Mouse (Mus musculus): ENCODE data around the gene Gab2. TPM values are rescaled to one million over a fixed set of nuclear protein-coding genes. Genes with fewer than 3 reads are reported as not detected.

Gab2 gene
- total RNA-seq, 1 experiment from 2014 or later, result 36.3 TPM

GRCm38 (mm10) chr7:97094241-97094640 lies 12.9 kb downstream of the Gab2 start:
- ATAC-seq (ENCODE audit: extremely low read depth, insufficient number of reproducible peaks, low FRiP score, poor library complexity, severe bottlenecking), result peak; percentile 71; the same call in 1 of the 2 replicates

DNA sequence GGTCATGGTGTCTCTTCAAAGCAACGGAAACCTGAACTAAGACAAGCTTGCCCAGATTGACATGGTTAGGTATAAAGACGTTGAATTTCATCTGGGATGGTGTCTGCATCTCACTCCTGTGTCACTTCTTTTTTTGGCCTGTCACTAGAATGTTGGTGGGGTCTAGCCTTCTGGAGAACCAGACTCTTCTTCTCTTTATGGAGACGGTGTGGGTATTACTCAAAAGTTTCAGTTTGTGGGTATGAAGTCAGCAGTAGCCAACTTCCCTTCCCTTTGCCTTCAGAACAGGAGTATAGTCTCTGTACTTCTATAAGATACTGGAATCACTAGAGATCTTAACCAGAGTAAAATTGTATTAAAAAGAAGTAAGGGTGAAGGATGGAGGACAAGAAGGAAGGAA lies 26.7 kb downstream of the Gab2 start:
- ATAC-seq (ENCODE audit: extremely low read depth, insufficient number of reproducible peaks, low FRiP score, poor library complexity, severe bottlenecking), result no peak

GRCm38 (mm10) chr7:97128949-97129348 lies 47.6 kb downstream of the Gab2 start:
- ATAC-seq (ENCODE audit: extremely low read depth, insufficient number of reproducible peaks, low FRiP score, poor library complexity, severe bottlenecking), result no peak

DNA sequence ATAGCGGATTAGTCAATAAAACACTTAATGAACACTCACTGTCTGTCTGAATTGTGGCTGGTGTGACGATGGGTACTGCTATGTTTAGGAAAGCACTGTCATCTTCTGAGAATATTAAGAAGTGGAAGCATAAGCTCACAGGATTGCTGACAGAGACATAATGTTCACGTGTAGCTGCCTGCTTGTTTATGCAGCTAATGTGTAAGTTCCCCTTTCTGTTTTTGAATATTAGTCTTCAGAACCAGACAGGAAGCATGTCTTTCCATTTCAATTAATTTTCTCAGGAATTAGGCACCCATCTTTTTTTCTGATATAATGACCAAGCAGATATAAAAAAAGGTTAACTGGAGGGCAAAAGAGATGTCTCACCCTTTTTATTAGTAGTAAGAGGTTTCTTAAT lies 55.1 kb downstream of the Gab2 start:
- peak; percentile 39; the same call in 1 of the 2 replicates for ATAC-seq (ENCODE audit: extremely low read depth, insufficient number of reproducible peaks, low FRiP score, poor library complexity, severe bottlenecking)

DNA sequence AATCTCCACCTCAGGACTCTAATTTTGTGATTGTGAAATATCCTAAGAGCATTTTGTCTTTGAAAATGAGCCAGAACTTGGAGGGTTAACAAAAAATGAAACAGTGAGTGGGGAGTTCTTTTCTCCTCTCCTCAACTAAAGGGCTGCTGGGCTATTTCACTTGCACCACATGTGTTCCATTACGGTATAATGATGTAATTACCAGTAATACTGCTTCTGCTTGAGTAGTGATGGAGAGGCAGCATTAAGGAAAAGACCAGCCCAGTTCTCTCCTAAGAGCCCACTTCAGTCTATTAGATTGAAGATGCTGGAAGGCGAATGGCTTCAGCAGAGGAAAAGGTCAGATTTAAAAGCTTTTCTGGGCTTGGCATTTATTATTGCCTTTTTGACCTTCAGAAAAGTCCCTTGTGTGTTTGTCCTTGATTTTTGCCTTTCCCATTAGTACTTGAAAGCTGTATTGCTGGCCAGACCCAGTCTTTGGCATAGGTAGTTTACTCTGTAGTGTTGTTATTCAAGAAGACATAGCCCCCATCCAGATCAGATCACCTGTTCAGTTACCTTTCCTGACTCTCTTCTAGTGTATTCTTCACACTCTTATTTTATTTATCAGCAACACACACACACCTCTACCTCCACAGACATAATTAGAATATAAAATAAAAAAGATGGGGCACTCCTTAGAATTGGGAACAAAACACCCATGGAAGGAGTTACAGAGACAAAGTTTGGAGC lies 69.9 kb downstream of the Gab2 start:
- ATAC-seq (ENCODE audit: extremely low read depth, insufficient number of reproducible peaks, low FRiP score, poor library complexity, severe bottlenecking), result no peak

- no peak for ATAC-seq (ENCODE audit: extremely low read depth, insufficient number of reproducible peaks, low FRiP score, poor library complexity, severe bottlenecking)
Measured at GRCm38 (mm10) chr7:97154756-97155487, 73.5 kb downstream of the Gab2 start.

- peak; percentile 58; the same call in 1 of the 2 replicates for ATAC-seq (ENCODE audit: extremely low read depth, insufficient number of reproducible peaks, low FRiP score, poor library complexity, severe bottlenecking)
Measured at GRCm38 (mm10) chr7:97164261-97164660, 82.9 kb downstream of the Gab2 start.

DNA sequence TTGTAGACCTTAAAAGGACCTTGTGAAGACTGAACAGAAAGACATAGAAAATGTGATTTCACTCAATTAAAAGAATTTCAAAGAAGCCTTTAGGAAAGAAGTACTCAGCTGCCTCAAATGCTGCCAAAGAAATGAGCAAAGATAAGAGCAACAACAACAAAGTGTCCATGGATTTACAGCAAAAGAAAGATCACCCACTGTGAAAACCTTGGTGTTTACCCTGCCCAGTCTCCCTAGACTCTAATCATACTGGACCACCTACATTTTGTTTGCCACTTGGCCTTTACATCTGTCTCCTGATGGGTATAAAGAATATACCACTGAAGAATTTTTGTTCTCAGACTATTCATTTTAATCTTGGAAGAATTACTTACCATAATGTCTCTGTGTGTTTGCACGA lies 89.7 kb downstream of the Gab2 start:
- ATAC-seq (ENCODE audit: extremely low read depth, insufficient number of reproducible peaks, low FRiP score, poor library complexity, severe bottlenecking), result no peak

DNA sequence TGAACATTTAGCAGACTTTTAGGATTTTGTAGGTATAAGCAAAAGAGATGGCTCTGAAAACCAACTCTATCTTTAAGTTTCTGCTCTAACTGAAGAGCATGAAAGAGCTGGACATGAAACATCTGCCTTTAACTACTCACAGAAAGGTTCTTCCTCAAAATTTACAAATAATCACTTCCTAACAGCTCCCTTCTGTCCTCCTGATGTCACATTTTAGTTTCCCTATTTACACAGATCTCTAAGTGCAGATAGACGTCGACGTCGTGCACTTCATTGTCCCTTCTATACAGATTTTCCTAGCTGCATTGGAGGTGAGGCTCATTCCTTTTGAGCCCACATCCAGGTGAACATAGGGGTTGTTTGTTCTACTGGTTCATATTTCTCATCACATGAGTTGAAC lies 90.3 kb downstream of the Gab2 start:
- ATAC-seq (ENCODE audit: extremely low read depth, insufficient number of reproducible peaks, low FRiP score, poor library complexity, severe bottlenecking), result peak; percentile 39; the same call in 1 of the 2 replicates

- no peak for ATAC-seq (ENCODE audit: extremely low read depth, insufficient number of reproducible peaks, low FRiP score, poor library complexity, severe bottlenecking)
Measured at GRCm38 (mm10) chr7:97172126-97172525, 90.7 kb downstream of the Gab2 start.

GRCm38 (mm10) chr7:97181931-97182330 lies 100.5 kb downstream of the Gab2 start:
- no peak for ATAC-seq (ENCODE audit: extremely low read depth, insufficient number of reproducible peaks, low FRiP score, poor library complexity, severe bottlenecking)

GRCm38 (mm10) chr7:97183426-97183825 lies 102.0 kb downstream of the Gab2 start:
- ATAC-seq (ENCODE audit: extremely low read depth, insufficient number of reproducible peaks, low FRiP score, poor library complexity, severe bottlenecking), result no peak

GRCm38 (mm10) chr7:97184005-97184404 lies 102.6 kb downstream of the Gab2 start:
- no peak for ATAC-seq (ENCODE audit: extremely low read depth, insufficient number of reproducible peaks, low FRiP score, poor library complexity, severe bottlenecking)

GRCm38 (mm10) chr7:97187387-97188081 lies 106.1 kb downstream of the Gab2 start:
- ATAC-seq (ENCODE audit: extremely low read depth, insufficient number of reproducible peaks, low FRiP score, poor library complexity, severe bottlenecking), result no peak

DNA sequence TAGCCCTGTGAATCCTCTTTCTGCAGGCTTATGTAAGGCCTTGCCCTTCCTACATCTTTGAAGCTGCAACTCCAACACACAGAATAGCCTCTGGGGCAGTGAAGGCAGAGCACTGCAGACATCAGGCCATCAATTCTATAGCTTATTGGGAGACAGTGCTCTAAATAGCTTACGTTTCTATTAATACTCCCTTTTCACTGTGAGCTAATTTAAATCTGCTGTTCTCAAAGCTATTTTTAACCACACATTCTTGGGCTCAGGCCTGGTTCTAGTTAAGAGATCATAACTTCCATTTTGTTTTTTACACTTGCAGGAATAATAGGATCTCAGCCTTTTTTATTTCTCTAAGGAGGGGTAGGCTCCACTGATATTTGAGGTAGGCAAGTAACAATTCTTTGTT lies 107.7 kb downstream of the Gab2 start:
- ATAC-seq (ENCODE audit: extremely low read depth, insufficient number of reproducible peaks, low FRiP score, poor library complexity, severe bottlenecking), result no peak

- ATAC-seq (ENCODE audit: extremely low read depth, insufficient number of reproducible peaks, low FRiP score, poor library complexity, severe bottlenecking), result no peak
Measured at GRCm38 (mm10) chr7:97203907-97204306, 122.5 kb downstream of the Gab2 start.

DNA sequence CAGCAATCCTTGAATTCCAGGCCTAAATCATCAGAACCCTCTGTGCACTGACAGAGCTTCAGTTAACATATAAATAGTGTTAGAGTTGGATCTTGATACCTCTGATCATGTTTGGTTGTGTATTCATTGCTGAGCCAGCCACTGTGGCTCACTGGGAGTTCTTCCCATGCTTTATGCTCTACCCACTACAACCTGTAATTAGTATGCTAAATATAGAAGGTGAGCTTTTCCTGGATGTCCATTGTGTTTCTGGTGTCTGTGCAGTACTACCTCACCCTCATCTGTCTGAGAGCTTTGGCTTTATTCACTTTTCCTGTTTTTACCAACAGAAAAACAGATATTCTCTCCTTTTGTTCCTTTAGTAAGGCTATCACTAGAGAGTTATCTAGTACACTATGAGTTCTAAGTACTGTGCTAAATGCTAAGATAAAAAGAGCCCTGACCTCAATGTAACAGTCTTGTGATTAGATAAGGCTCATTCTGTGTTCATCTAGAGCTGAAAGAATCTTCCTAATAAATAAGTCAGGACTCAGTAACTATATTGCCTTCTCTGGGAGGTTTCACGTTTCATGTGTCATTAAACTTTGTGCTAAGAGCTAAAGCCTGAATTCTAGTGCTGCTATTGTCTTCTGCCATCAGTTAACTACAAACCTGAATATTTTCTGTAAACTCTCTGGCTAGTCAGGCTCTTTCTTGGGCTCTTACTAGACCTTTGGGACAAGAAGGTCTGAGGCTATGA lies 127.6 kb downstream of the Gab2 start:
- ATAC-seq (ENCODE audit: extremely low read depth, insufficient number of reproducible peaks, low FRiP score, poor library complexity, severe bottlenecking), result no peak

- ATAC-seq (ENCODE audit: extremely low read depth, insufficient number of reproducible peaks, low FRiP score, poor library complexity, severe bottlenecking), result peak; percentile 36; the same call in 1 of the 2 replicates
Measured at GRCm38 (mm10) chr7:97210064-97210685, 128.8 kb downstream of the Gab2 start.

- ATAC-seq (ENCODE audit: extremely low read depth, insufficient number of reproducible peaks, low FRiP score, poor library complexity, severe bottlenecking), result peak; percentile 99
Measured at GRCm38 (mm10) chr7:97211117-97211516, 129.7 kb downstream of the Gab2 start.
